Mouse (Mus musculus): ENCODE results near the gene 2300002M23Rik.

DNA sequence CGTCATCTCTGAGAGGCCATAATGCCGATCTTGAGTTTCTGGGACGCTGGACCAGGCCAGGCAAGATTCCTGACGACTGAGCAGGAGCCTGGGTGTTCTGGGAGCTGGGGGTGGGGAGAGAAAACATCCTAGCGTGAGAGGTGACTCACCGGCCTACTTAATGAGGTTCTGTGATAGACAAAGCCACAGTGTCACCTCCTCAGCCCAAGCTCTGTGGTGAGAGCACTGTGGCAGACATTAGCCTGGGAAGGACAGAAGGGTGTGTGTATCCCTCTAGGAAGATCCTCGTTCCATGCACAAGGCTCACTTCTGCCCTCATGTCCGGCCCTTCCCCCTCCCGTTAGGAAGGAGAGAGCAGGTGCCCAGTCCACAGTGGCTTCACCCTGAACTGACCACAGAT, 9.9 kb upstream of the 2300002M23Rik start:
- TF ChIP-seq CTCF (IDR thresholded peaks at IDR 0.05; ENCODE audit: borderline replicate concordance, insufficient read depth, low read depth, low read length): no peak
- TF ChIP-seq POLR2A (IDR thresholded peaks at IDR 0.05; ENCODE audit: borderline replicate concordance, insufficient read depth, low read length): no peak

Data from cerebellum, adult 2 months (tissue).